Mouse (Mus musculus) layer of hippocampus, adult 2 months (tissue): ENCODE results near the gene Taar9. TPM values are rescaled to one million over a fixed set of nuclear protein-coding genes. Genes with fewer than 3 reads are reported as not detected.
"Not testable (repeated sequence)": the region's sequence is repeated elsewhere in the genome, so short reads cannot be mapped to it uniquely, and the experiment has no call there.

Source experiments
- DNase-seq, 2 experiments: peaks; one replicate each; pipeline ENCODE4 v3.0.0; 2022; ENCODE audit warnings: low spot score in 2 of 2
- H3K27ac ChIP-seq: fragments of 200-600 bp; 2 replicates; pipeline ENCODE4 v1.8.1; 2022
- H3K4me3 ChIP-seq: fragments of 200-600 bp; 2 replicates; pipeline ENCODE4 v1.8.1; 2022; ENCODE audit warnings: mild to moderate bottlenecking
- CTCF ChIP-seq: fragments of 200-600 bp; conservative IDR thresholded peaks from 2 replicates; pipeline ENCODE4 v1.8.1; 2022; ENCODE audit warnings: antibody characterized with exemption, mild to moderate bottlenecking, moderate library complexity
- total RNA-seq, 2 experiments: library from RNA; stranded (reverse); gene quantifications; 2 replicates each; pipeline ENCODE4 v1.2.3; 2021

The Taar9 gene
- total RNA-seq, 2 experiments from 2014 or later = not detected

DNA sequence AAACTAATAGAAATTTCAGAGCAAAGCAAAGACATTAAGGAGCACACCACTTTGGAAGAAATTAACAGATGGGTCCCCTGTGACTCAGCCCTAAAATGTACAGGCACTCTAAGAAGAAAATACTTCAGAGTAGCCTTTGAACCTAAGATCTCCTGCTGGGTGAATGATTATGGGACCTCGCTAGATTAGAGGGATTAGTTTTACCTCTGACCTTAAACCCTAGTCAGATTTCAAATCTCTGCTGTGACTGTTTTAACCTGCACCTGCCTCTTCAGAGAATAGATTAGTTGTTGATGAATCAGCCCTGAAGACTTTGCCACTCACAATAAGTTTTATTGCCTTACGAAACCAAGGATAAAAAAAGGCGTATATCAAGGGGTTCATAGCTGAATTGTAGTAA, 1.1 kb downstream of the Taar9 start:
- TF ChIP-seq CTCF = no peak
- Histone ChIP-seq H3K27ac (no peak overlapping the region), H3K4me3 (no peak overlapping the region)
- DNase-seq = no peak

DNA sequence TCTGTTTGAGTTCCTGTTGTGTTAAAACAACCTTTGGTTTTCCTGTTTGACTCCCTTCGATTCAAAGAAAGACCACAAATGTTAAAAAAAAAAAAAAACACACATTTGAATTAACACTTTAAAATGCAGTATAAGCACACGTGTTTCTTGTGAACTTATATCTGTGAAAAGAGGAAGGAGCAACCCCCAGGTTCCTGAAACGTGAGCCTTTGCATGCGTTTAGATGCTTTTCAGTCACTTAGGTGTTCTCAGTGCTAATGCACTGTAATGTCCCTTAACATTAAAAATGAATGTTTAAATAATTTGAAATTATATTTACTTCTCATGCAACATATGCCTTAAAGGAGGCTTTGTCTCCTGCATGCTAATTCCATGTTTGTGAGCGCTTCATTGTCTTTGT, 1.6 kb downstream of the Taar9 start:
- Histone ChIP-seq H3K4me3 (no peak overlapping the region), H3K27ac (no peak overlapping the region)
- TF ChIP-seq CTCF = no peak
- DNase-seq = no peak

- not testable (repeated sequence) for DNase-seq, H3K4me3 ChIP-seq, H3K27ac ChIP-seq
Measured at GRCm38 (mm10) chr10:24103299-24103698, 6.0 kb downstream of the Taar9 start.

- DNase-seq, H3K27ac ChIP-seq, H3K4me3 ChIP-seq: not testable (repeated sequence)
Measured at GRCm38 (mm10) chr10:24101812-24102211, 7.5 kb downstream of the Taar9 start, which contains the start of gene Taar8c. Gene Taar8c (minus strand): TSS chr10:24101912.

DNA sequence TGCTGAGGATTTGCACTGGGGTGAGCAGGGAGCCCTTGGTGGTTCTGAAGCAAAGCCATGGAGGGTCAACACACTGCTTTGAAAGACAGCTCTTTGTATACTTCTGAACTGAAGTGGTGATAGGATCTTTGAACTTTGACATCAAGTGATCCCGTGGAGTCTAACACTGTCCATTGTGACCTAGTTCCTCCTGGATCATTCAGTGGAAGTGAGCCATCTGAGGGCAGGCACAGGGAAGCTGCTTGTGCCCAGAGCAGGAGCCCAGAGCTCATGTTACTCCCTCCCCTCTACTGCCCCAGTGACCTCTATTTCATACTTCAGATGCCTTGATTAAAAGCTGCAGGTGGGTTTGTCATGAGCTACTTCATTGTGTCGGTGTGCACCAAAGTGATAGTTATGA, 12.3 kb downstream of the Taar9 start:
- not testable (repeated sequence) for H3K4me3 ChIP-seq, H3K27ac ChIP-seq, DNase-seq

DNA sequence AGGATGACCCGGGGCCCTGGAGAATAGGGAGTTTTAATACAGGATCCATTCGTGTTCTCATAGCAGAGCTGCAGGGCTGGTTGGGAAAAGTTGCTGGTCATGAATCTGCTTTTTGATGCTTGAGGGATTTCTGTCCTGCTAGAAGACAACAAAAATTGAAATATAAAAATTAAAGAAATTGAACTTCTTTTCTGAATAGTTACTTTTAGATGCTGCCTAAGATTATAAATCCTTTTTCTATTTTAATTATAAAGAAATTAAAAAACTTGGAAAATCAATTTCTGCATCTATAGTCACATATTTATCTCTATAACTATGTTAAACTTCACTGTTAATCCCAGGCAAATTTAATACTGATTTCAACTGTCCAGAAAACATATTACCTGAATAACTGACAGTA, 17.1 kb downstream of the Taar9 start, which contains the start of gene Taar8b:
TSS of gene Taar8b (minus strand) at position 101 of the 400 bp plus-strand sequence.
- Histone ChIP-seq H3K27ac (no peak within 1 kb of the TSS), H3K4me3 (no peak within 1 kb of the TSS)
- TF ChIP-seq CTCF = no peak
- DNase-seq = no peak

DNA sequence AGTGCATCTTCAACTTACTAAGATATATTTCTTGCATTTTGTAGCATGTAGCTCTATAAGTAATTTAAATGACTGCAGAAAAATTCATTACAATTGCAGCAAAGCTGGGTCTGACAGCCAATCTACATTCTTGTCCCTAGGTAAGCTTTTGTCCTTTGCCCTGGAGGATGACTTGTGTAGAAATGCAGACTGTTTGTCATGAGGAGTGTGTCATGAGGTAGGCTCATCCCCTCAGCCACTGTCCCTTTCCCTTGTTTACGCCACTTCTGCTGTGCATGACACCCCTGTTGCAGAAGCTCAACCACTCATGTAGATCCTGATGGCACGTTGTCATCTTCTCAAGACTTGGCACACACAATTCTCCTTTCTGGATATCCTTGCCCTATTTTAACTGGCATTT, 22.2 kb downstream of the Taar9 start:
- no peak for DNase-seq
- TF ChIP-seq CTCF = no peak
- no peak overlapping the region for H3K4me3 ChIP-seq
- H3K27ac ChIP-seq = no peak overlapping the region

DNA sequence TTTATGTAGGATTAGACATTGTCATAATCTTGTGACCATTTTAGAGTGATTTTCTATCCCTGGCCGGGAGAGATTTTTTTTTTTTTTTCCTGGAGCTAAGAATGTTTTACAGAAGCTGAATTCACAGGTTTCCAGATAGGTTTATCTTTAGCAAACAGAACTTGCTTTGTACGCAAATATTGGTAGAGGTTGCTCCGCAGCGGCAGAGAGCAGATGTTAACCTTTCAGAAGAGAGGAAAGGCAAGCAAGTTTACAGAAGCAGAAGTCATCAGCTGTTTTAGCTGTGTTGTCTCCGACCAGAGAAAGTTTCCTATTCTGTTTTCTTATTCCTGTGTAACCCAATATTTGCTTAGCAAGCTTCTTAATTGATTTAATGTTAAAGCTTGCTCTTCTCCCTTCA, 22.8 kb downstream of the Taar9 start:
- no peak for DNase-seq
- H3K27ac ChIP-seq = no peak overlapping the region
- no peak for TF ChIP-seq CTCF
- H3K4me3 ChIP-seq = no peak overlapping the region

GRCm38 (mm10) chr10:24085936-24086335, 23.4 kb downstream of the Taar9 start:
- TF ChIP-seq CTCF = no peak
- H3K27ac ChIP-seq = no peak overlapping the region
- no peak overlapping the region for H3K4me3 ChIP-seq
- no peak for DNase-seq

DNA sequence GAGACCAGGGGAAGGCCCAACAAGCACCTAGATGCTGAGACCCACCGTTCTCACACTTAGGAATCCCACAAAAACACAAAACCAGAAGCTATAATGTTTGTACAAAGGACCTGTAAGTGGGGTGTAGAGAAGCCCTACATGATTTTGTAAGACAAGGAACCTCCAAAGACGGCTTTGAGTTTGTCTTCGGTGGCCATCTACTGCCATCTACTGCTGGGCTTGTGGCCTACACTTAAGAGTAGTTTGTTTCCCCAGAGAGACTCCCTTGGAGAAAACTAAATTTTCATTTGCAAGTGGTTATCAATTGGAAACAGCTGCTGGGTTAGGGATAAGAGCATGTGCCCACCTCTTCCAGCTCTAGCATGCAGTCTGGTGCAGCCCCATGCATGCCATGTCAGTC, 29.2 kb downstream of the Taar9 start:
- peak; percentile 85 for TF ChIP-seq CTCF
- peak; percentile 1 to 41 for DNase-seq
- Histone ChIP-seq H3K27ac (no peak overlapping the region), H3K4me3 (no peak overlapping the region)

GRCm38 (mm10) chr10:24076200-24076599, 33.1 kb downstream of the Taar9 start, which contains the start of gene Taar8a:
Gene Taar8a (plus strand): TSS chr10:24076500.
- not testable (repeated sequence) for H3K4me3 ChIP-seq, DNase-seq, H3K27ac ChIP-seq

GRCm38 (mm10) chr10:24074751-24075150, 34.6 kb downstream of the Taar9 start:
- not testable (repeated sequence) for H3K27ac ChIP-seq, H3K4me3 ChIP-seq, DNase-seq

DNA sequence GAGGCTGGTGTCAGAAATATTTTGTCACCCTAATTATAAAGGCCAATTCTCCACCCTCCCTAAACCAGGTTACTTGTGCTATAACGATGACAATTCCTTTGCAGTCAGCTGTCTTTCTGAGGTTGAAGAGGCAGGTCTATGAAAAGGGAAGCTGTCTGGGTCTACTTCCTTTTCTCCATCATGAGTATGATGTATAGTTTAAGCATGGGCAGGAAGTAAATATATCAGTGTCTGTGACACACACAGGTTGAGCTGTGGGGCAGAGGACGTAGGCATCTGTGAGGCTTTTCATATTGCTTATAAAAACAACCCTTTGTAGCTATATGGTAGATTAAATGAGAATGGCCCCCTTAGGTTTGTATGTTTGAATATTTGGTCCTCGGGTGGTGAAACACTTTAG, 50.3 kb downstream of the Taar9 start:
- Histone ChIP-seq H3K4me3 (no peak overlapping the region), H3K27ac (no peak overlapping the region)
- no peak for TF ChIP-seq CTCF
- DNase-seq = no peak

Other genes starting within 250 kb of the Taar9 start
- under 1 TPM in 1 of 2 experiments, not detected in 1; 0.20 TPM for gene Vnn1, start 214.8 kb downstream of the Taar9 start, total RNA-seq
- not detected for gene Taar1, start 189.2 kb downstream of the Taar9 start, total RNA-seq
- not detected for gene Taar2, start 171.0 kb downstream of the Taar9 start, total RNA-seq
- not detected for gene Taar3, start 160.0 kb downstream of the Taar9 start, total RNA-seq
- gene Taar4, start 149.0 kb downstream of the Taar9 start, total RNA-seq = not detected
- not detected for gene Taar5, start 138.8 kb downstream of the Taar9 start, total RNA-seq
- gene Taar6, start 123.9 kb downstream of the Taar9 start, total RNA-seq = not detected
- not detected for gene Taar7a, start 116.1 kb downstream of the Taar9 start, total RNA-seq
- not detected for gene Taar7b, start 109.6 kb downstream of the Taar9 start, total RNA-seq
- not detected for gene Taar7d, start 82.3 kb downstream of the Taar9 start, total RNA-seq
- gene Taar7e, start 71.9 kb downstream of the Taar9 start, total RNA-seq = not detected
- gene Taar7f, start 60.0 kb downstream of the Taar9 start, total RNA-seq = not detected
- not detected for gene Taar8a, start 33.0 kb downstream of the Taar9 start, total RNA-seq
- gene Taar8b, start 17.2 kb downstream of the Taar9 start, total RNA-seq = not detected
- not detected for gene Taar8c, start 7.6 kb downstream of the Taar9 start, total RNA-seq
- 100 to 1,000 TPM; 131 to 136 TPM for gene Stx7, start 39.8 kb upstream of the Taar9 start, total RNA-seq
- 10 to 100 TPM; 10.8 to 15.8 TPM for gene Moxd1, start 114.0 kb upstream of the Taar9 start, total RNA-seq